Mouse (Mus musculus) olfactory bulb, adult 2 months (tissue): ENCODE data around the gene Gm17359.

Experiments used
- CTCF ChIP-seq: fragments of 200-500 bp; IDR thresholded peaks from 2 replicates; pipeline ENCODE4 v1.5.1; 2012; ENCODE audit warnings: low read depth, mild to moderate bottlenecking, low read length, moderate library complexity; ENCODE audit not compliant: insufficient read depth
- POLR2A ChIP-seq: fragments of 200-500 bp; IDR thresholded peaks from 2 replicates; pipeline ENCODE4 v1.6.1; 2012; ENCODE audit warnings: mild to moderate bottlenecking, low read depth, low read length, moderate library complexity; ENCODE audit not compliant: insufficient read depth

DNA sequence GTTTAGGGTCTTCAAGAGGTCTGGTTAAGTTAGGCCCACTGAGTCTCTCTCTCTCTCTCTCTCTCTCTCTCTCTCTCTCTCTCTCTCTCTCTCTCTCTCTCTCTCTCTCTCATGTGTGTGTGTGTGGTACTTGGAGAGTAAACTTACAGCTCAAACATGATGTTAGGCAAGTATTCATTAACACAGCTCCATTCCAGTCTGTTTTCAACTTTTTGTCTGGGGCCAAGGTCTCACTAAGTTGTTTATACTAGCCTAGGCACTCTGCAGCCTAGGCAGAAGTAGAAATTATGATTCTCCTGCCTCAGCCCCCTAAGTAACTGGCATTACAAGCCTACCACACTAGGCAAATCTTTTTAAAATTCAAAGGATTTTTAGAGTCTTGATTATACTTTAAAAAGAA is 79.5 kb downstream of the Gm17359 start:
- TF ChIP-seq POLR2A = no peak
- TF ChIP-seq CTCF = no peak
